Mouse (Mus musculus) stomach, postnatal 0 days (tissue): ENCODE data around the gene Spin1.

Experiments
- CTCF ChIP-seq: IDR thresholded peaks from 2 replicates; pipeline ENCODE4 v1.5.1; 2016; ENCODE audit warnings: antibody characterized with exemption, low read depth, mild to moderate bottlenecking, moderate library complexity
- EP300 ChIP-seq: optimal IDR thresholded peaks from 2 replicates; pipeline ENCODE3; 2016; ENCODE audit warnings: antibody characterized with exemption

DNA sequence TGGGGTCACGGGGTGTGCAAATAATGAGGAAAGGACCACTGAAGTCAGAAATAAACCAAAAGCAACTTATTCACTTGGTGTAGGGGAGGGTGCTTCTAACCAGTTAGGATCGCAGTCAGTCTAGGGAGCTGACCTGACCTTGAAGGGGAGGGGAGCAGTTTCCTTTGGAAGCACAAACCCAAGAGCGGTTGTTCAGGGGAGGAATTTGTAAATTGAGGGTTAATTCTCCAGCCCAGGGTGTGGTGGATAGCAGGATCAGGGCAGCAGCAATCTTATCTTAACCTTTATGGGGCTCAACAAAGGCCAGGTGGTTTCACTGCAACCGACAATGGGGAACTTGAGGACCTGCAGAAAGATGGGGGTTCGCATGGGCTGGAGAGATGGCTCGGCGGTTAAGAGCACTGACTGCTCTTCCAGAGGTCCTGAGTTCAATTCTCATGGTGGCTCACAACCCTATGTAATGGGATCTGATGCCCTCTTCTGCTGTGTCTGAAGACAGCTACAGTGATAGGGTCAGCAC lies 5.4 kb upstream of the Spin1 start:
- TF ChIP-seq CTCF (no peak), EP300 (no peak)
